Mouse (Mus musculus): Measurements from ENCODE around the gene Opn4.
A peak's percentile ranks its signal among the peaks of the same experiment; 100 is the strongest.

Gene Opn4

GRCm38 (mm10) chr14:34599941-34600340, at the start of gene Opn4:
Gene Opn4 (minus strand): TSS chr14:34600142.
- no peak for ATAC-seq (ENCODE audit: low TSS enrichment)

DNA sequence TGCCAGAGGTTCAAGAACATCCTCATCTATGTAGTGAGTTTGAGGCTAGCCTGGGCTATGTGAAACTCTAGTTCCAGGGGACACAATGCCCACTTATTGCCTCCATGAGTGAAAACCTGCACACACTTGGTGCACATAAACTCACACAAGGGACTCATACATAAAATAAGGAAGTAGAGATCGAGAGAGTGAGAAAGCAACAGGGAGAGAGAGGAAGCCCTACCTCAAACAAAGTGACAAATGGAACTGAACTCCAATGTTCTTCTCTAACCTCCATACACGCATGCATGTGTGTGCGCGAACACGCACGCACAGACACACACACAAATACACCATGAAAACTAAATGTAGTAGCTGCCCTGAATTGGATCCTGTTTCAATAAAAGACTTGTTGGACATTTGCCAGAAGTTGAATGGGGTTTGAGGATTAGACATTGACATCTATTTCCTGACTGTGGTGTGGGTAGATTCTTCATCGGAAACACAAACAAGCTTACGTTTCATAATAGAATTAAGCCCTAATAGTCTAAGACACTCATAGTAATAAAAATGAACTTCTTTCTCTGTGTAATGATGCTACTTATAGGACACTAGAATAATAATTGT, 48.0 kb upstream of the Opn4 start:
- ATAC-seq (ENCODE audit: low TSS enrichment): no peak

DNA sequence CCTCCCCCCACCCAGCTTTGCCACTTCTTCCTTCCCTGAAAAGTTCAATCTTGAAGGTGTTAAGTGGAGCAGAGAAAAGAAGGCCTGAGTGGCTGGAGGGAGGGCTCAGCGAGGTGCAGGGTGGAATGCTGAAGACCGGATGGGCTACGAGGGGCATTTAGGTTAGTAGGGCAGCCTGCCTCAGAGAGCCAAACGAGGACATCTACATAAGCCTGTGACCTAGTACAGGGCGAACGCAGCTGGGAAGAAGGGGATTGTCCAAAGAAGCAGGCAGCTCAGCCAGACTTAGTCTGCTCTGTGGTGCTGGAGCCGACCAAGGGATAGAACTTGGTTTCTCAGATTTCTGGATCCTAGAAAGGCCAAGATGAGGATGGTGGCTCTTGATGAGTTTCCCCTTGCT, 44.2 kb upstream of the Opn4 start:
- ATAC-seq (ENCODE audit: low TSS enrichment): no peak

DNA sequence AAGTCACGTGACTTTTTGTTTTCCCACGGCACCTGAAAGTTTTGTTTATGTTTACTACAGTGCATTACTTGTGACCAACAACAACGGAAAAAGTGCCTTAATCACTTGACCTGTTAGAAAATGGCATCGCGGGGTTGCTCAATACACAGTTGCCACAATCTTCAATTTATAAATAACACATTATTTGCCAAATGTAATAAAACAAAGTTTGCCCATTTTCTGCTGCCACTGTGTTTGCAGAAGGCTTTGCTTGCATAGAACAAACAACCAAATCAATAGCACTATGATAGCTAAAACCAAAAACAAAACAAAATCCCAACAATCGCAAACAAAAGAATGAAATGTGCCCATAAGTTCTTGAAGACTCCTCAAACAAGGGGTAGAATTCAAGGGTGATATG, 35.8 kb upstream of the Opn4 start:
- ATAC-seq (ENCODE audit: low TSS enrichment): no peak

- no peak for ATAC-seq (ENCODE audit: low TSS enrichment)
Measured at GRCm38 (mm10) chr14:34635192-34635591, 35.2 kb upstream of the Opn4 start.

- ATAC-seq (ENCODE audit: low TSS enrichment): no peak
Measured at GRCm38 (mm10) chr14:34632722-34633448, 32.9 kb upstream of the Opn4 start.

- no peak for ATAC-seq (ENCODE audit: low TSS enrichment)
Measured at GRCm38 (mm10) chr14:34626824-34627223, 26.9 kb upstream of the Opn4 start.

DNA sequence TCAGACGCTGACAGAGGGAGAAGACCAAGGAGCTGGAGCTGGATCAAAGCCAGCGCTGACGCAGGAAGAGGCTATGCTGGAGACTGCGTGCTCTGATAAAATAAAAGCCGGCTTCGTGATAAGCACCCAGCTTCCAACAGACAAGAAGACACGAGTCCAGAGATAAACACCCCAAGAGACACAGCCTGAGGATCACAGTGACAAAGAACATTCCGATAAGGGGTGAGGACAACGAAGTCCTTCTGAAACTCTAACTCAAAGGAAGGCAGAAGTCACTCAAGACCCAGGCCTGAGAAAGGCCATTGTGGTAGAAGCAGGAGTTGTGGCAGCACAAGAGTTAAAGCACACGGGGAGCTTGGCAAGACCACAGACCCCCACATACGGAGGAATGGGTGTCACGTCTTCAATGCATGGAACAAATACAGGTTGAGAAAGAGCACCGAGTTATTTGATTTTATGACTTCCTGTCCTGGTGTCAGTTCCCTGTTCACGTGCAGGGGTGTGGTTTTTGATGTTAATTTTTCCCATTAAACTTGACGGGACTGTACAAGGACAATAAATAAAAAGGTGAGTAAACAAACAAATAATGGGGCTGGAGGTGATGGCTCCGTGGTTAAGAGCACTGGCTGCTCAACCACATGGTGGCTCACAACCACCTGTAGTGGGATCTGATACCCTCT, 23.7 kb upstream of the Opn4 start:
- ATAC-seq (ENCODE audit: low TSS enrichment): no peak

- no peak for ATAC-seq (ENCODE audit: low TSS enrichment)
Measured at GRCm38 (mm10) chr14:34623074-34623473, 23.1 kb upstream of the Opn4 start.

DNA sequence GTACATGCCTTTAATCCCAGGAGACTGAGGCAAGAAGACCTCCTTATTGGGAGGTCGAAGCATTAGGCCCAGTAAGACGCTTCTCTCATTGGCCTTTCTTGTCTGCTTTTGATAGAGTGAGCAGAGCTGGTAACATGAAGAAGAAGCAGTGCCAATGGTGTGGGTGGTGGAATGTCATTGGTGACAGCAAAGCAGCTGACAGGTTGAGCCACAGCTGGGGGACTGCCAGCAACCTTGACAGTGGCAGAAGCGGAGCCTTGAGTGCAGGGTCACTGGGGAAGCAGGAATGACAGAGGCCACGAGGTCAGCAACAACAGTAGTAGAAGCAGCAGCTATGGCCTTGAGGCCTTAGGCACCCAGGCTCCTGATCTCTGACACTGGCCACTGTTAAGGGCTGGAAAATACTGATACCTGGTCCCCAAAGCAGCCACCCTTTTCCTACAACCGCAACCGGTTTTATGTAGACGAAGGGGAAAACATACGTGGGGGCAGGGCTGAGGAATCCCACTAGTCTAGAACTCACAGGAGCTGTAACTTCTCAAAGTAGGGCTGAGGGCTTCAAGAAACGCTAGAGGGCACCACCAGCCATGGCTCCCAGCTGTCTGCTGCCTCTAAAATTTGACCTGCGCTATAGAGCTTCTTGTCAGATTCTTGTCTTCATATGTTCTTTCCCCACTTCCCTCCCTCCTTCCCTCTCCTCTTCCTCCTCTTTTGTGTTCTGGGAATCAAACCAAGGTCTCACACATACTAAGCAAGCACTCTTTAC, 20.9 kb upstream of the Opn4 start:
- peak; percentile 76; the same call in 1 of the 2 replicates for ATAC-seq (ENCODE audit: low TSS enrichment)

DNA sequence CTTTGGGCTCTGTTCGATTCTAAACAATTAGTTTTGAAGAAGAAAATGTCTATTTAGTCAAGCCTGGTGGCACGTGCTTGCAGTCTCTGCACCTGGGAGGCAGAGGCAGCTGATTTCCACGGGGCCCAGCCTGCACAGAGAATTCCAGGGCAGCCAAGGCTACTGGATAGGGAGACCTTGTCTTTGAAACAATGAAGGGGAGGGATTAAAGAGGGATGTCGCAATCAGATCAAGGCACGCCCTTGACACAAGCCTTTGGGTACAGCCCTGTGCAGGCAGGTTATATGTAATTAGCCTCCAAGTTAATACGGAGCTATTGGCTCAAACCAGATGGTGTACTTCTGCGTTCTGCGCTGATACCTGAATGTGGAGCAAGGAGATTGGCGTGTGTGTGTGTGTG, 18.9 kb upstream of the Opn4 start:
- no peak for ATAC-seq (ENCODE audit: low TSS enrichment)

GRCm38 (mm10) chr14:34616821-34617220, 16.9 kb upstream of the Opn4 start:
- ATAC-seq (ENCODE audit: low TSS enrichment): peak; percentile 98

- no peak for ATAC-seq (ENCODE audit: low TSS enrichment)
Measured at GRCm38 (mm10) chr14:34615625-34616024, 15.7 kb upstream of the Opn4 start.

DNA sequence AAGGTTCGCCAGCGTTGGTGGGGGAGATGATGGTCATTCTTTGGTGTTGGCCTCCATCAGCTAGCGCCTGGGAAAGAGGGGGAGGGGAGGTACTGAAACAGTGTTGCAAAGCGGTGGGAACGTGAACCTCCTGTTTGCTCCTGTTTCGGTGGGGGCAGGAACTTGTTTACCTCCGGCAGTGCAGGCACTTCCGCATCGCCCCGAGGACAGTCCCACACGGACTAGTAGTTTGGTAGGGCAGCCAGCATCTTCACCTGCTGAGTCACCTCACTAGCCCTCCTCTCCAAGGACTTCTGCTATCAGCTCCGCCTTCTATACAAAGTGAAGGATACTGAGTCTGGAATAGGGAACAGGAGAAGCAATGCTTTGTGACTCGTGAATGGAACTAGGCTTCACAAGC, 15.1 kb upstream of the Opn4 start:
- no peak for ATAC-seq (ENCODE audit: low TSS enrichment)

- ATAC-seq (ENCODE audit: low TSS enrichment): no peak
Measured at GRCm38 (mm10) chr14:34614551-34614950, 14.6 kb upstream of the Opn4 start.

DNA sequence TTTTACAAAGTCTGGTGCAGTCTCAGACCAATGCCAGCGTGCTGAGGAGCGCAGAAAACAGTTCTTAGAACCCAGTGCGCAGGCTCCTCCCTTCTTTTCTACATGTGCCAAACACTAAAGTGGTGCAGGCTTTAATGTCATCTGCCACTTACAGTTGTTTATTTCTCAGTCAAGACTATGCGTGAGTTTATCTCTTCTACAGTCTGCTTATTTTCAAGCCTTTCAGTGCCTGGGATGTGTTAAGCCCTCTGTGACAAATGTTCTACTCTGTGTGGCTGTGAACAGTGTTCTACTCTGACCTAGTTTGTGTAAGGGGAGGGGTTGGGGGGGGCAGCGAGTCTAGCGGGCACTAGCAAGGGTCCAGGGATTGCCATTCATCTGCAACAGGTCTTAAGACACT, 13.6 kb upstream of the Opn4 start:
- no peak for ATAC-seq (ENCODE audit: low TSS enrichment)

- ATAC-seq (ENCODE audit: low TSS enrichment): no peak
Measured at GRCm38 (mm10) chr14:34612222-34612621, 12.3 kb upstream of the Opn4 start.

DNA sequence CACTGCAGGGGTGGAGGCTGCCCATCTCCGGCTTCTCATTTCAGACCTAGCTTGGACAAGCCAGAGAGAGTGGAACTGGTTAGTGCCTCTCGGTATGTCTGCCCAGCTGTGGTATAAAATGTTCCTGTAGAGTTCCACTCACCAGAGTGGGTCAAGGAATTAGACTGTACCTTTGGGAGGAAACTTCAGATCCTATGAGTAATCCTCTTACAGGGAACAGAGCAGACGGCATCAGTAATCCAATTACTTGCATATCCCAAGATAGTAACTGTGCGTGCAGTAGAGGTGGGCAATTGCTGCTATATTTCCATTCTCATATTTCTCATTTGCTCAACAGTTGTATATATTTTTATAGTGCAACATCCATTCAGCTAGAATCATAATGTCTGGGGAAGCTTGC, 11.6 kb upstream of the Opn4 start:
- ATAC-seq (ENCODE audit: low TSS enrichment): no peak

DNA sequence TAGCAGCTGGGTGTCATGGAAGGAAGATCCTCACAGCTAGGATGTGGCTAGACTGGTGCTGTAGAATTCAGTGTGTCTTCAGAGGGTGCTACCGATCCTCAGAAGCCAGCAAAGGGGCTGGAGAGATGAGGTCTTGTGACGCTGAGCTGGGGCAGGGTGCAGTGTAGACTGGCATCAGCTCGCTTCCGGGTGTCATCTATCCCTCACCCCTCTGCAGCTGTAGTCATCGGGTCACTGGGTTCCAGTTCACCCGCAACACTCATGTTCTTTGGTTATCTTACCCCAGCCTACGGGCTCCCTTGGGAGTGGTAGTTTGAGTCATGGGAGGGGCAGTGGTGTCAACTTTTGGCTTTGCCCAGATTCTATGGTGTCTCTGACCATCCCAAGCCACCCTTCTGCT, 2.0 kb upstream of the Opn4 start:
- ATAC-seq (ENCODE audit: low TSS enrichment): no peak

DNA sequence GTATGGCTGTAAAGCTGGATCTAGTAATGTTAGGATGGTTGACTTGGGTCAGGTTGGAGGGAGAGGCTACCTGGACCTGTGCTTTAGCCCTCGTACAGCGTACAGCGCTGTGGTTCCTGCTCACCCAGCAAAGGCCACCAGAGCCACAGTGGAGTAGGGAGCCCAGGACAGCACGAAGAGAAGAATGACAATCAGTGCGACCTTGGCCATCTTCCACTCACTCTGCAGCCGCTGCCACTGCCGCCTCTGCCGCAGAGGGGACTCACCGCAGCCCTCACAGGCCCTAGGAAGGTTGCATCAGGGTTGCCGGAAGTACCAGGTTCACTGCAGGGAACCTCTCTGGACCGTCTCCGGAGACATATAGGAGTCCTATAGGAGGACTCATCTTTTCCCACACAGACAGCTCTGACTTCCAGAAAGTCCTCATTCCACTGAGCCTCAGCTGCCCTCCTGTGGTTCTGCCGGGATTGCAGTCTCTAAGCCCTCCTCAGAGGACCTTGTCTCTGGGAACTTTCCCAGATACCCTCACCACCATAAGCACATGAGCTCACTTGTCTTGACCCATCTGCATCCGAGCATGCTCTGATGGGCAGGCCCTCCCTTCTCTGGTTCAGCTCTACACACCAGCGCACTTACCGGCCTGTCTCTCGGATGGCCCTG, 4.2 kb downstream of the Opn4 start:
- 0 out of 2 replicates have a peak, but pooled peaks have one; percentile 33 for ATAC-seq (ENCODE audit: low TSS enrichment)

DNA sequence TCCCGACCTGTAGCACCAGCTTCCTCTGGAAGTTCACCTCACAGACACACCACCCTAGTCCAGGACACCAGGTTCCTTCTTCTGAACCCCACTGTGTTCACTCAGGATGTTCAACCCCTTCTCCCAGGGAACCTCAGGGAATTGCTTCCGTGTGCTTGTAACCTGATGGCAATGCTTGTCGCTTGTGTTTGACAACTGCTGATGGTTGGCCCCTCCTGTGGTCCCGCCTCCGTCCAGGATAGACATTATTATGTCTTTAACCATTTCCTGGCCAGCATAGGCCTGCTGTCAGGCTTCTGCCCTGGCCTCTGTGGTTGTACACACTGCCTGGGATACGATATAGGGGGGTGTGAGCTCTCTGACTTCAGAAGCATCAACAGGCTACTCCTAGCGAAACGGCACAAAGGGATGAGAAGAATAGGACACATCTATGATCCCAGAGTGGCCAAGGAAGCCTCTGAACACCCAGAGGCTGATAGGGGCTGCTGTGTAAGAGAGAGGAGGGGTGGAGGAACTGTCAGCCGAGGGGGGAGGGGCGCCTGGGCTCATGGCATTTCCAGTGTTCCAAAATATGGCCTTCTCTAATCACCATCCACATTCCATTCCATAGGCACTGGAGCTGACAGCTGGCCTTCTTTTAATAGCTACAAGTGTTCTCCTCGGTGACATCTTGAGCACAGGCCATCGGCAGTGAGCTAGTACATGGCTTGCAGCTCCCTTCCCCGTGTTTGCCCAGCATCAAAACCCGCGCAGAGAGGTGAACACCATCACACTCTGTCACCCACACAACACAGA, 8.0 kb downstream of the Opn4 start:
- no peak for ATAC-seq (ENCODE audit: low TSS enrichment)

All from frontal cortex, adult (tissue).